ENCODE assay signal across 9 mouse cellular contexts in genomic region chr15:25580731-25581130, GRCm38 (mm10). TPM values are rescaled to one million over a fixed set of nuclear protein-coding genes. Genes with fewer than 3 reads are reported as not detected.
A peak's percentile ranks its signal among the peaks of the same experiment; 100 is the strongest.
DNase-seq lines count a peak whose midpoint lies in the region; ATAC-seq lines count a peak whose summit lies in the region.
"Had no signal": no experiment of that assay in that cellular context is flagged by ENCODE, and none has a peak within 500 bp of the region (broad histone marks: within the 10 kb centered on the region; RNA-seq: fewer than 3 reads in every experiment).

No protein-coding gene starts in this region.

- no peaks in the 10 kb centered on the region for H3K27me3 ChIP-seq in forebrain, embryonic 11.5 days (ENCODE audit: control insufficient read depth, insufficient read depth, low read length)
- H3K27me3 ChIP-seq in forebrain, embryonic 13.5 days = no peaks in the 10 kb centered on the region
- H3K27me3 ChIP-seq in limb, embryonic 12.5 days = no peaks in the 10 kb centered on the region
- H3K27me3 ChIP-seq in intestine, embryonic 16.5 days (replicated peaks; ENCODE audit: control insufficient read depth, insufficient read depth, low read length) = no peaks in the 10 kb centered on the region

- H3K4me1 ChIP-seq in forebrain, embryonic 11.5 days (replicated peaks; ENCODE audit: control insufficient read depth, insufficient read depth, low read length) = no peaks in the 10 kb centered on the region
- H3K4me1 ChIP-seq in forebrain, embryonic 13.5 days = no peaks in the 10 kb centered on the region
- peaks cover 19% of the 10 kb centered on the region for H3K4me1 ChIP-seq in limb, embryonic 12.5 days (replicated peaks)
- H3K4me1 ChIP-seq in intestine, embryonic 16.5 days (ENCODE audit: control insufficient read depth, insufficient read depth, low read length) = no peaks in the 10 kb centered on the region

- 56% methylated on average over 6 of the region's 6 CpGs for WGBS in forebrain, embryonic 11.5 days
- 61% methylated on average over 6 of the region's 6 CpGs for WGBS in forebrain, embryonic 13.5 days
- WGBS in limb, embryonic 12.5 days = 39% methylated on average over 6 of the region's 6 CpGs
- 56% methylated on average over 6 of the region's 6 CpGs for WGBS in intestine, embryonic 16.5 days

- no peak overlapping the region for H3K9ac ChIP-seq in forebrain, embryonic 11.5 days (ENCODE audit: low read length)
- H3K9ac ChIP-seq in forebrain, embryonic 13.5 days = no peak overlapping the region
- H3K9ac ChIP-seq in limb, embryonic 12.5 days (replicated peaks) = no peak overlapping the region
- H3K9ac ChIP-seq in intestine, embryonic 16.5 days (ENCODE audit: low read depth, low read length) = no peak overlapping the region

- no peak overlapping the region for H3K27ac ChIP-seq in forebrain, embryonic 11.5 days (ENCODE audit: low read depth, low read length)
- no peak overlapping the region for H3K27ac ChIP-seq in forebrain, embryonic 13.5 days
- peak overlapping the region; percentile 64 for H3K27ac ChIP-seq in limb, embryonic 12.5 days
- no peak overlapping the region for H3K27ac ChIP-seq in intestine, embryonic 16.5 days (ENCODE audit: low read length)

- no peaks in the 10 kb centered on the region for H3K36me3 ChIP-seq in forebrain, embryonic 11.5 days (ENCODE audit: control insufficient read depth, insufficient read depth, low read length)
- no peaks in the 10 kb centered on the region for H3K36me3 ChIP-seq in forebrain, embryonic 13.5 days (ENCODE audit: poor library complexity, severe bottlenecking)
- H3K36me3 ChIP-seq in limb, embryonic 12.5 days = no peaks in the 10 kb centered on the region
- H3K36me3 ChIP-seq in intestine, embryonic 16.5 days (ENCODE audit: control insufficient read depth, insufficient read depth, low read length) = no peaks in the 10 kb centered on the region

- no peak overlapping the region for H3K4me2 ChIP-seq in forebrain, embryonic 11.5 days (ENCODE audit: low read depth, low read length, severe bottlenecking)
- H3K4me2 ChIP-seq in forebrain, embryonic 13.5 days = no peak overlapping the region
- no peak overlapping the region for H3K4me2 ChIP-seq in limb, embryonic 12.5 days
- no peak overlapping the region for H3K4me2 ChIP-seq in intestine, embryonic 16.5 days (ENCODE audit: low read depth, low read length)

- ATAC-seq in forebrain, embryonic 11.5 days (replicated peaks; ENCODE audit: low FRiP score) = no peak
- no peak for ATAC-seq in forebrain, embryonic 13.5 days
- ATAC-seq in limb, embryonic 12.5 days (ENCODE audit: insufficient number of reproducible peaks, insufficient read depth, low FRiP score, low TSS enrichment, low read depth) = no peak; the same call in 1 of the 2 replicates
- ATAC-seq in intestine, embryonic 16.5 days = no peak

- H3K9me3 ChIP-seq in forebrain, embryonic 11.5 days (ENCODE audit: control insufficient read depth, low read length) = no peaks in the 10 kb centered on the region
- no peaks in the 10 kb centered on the region; the same call in 1 of the 2 replicates for H3K9me3 ChIP-seq in forebrain, embryonic 13.5 days (replicated peaks)
- no peaks in the 10 kb centered on the region for H3K9me3 ChIP-seq in limb, embryonic 12.5 days
- H3K9me3 ChIP-seq in intestine, embryonic 16.5 days (ENCODE audit: control insufficient read depth, low read length) = no peaks in the 10 kb centered on the region

- intact Hi-C loops in gastrocnemius, postnatal 14 days (cut with DNase I; ENCODE audit: low total_unique reads) = no loop called here

- peak; percentile 54 for DNase-seq in forebrain, embryonic 11.5 days (ENCODE audit: low spot score)
- peak; percentile 42 for DNase-seq in 416B (ENCODE audit: low read depth)
- DNase-seq in gastrocnemius, postnatal 14 days = peak; percentile 16
- no peak for DNase-seq in B cell, adult 2 months
- no peak for DNase-seq in layer of hippocampus, adult 8-10 months (ENCODE audit: low spot score in 2 of 2)

- H3K4me3 ChIP-seq in forebrain, embryonic 11.5 days (ENCODE audit: low read depth, low read length) = no peak overlapping the region
- no peak overlapping the region for H3K4me3 ChIP-seq in forebrain, embryonic 13.5 days
- no peak overlapping the region for H3K4me3 ChIP-seq in limb, embryonic 12.5 days (replicated peaks)
- H3K4me3 ChIP-seq in intestine, embryonic 16.5 days (ENCODE audit: low read length) = no peak overlapping the region
- H3K4me3 ChIP-seq: erythroblast, embryonic 14.5 days had no signal

RNA-seq across cellular contexts. Expression of gene Myo10, which starts 41.6 kb away (rescaled TPM):
- polyA plus RNA-seq in forebrain, embryonic 11.5 days (2014; fragmentation: Nextera tagmentation; extraction: Ambion mirVana) = 72.6 and 72.7 TPM in 2 replicates
- 54.1 and 61.4 TPM in 2 replicates for polyA plus RNA-seq in forebrain, embryonic 13.5 days (2015; fragmentation: Nextera tagmentation; extraction: Ambion mirVana)
- total RNA-seq in gastrocnemius, postnatal 14 days (2021) = 10 to 100 TPM; 48.2 to 50.7 TPM
- 42.1 and 42.5 TPM in 2 replicates for polyA plus RNA-seq in limb, embryonic 12.5 days (2016; fragmentation: Nextera tagmentation; extraction: Ambion mirVana)
- total RNA-seq in layer of hippocampus, adult 8-10 months (2022) = 10 to 100 TPM; 45.9 to 60.5 (median 53.5) TPM
- polyA plus RNA-seq in intestine, embryonic 16.5 days (2015; fragmentation: Nextera tagmentation; extraction: Ambion mirVana) = 17.7 and 19.2 TPM in 2 replicates

Comparison
In these comparisons a context has a peak if more than half of its experiments do, and no peak if none do; other contexts are left out.
1. DNase-seq: peak in forebrain, embryonic 11.5 days (single experiment), 416B (single experiment) and gastrocnemius, postnatal 14 days (single experiment); none in B cell, adult 2 months (0 of 2) and layer of hippocampus, adult 8-10 months (0 of 2).